Mouse (Mus musculus) limb, embryonic 11.5 days (tissue): Measurements from ENCODE around the gene Etl4. TPM values are rescaled to one million over a fixed set of nuclear protein-coding genes. Genes with fewer than 3 reads are reported as not detected.
"Not testable (repeated sequence)": the region's sequence is repeated elsewhere in the genome, so short reads cannot be mapped to it uniquely, and the experiment has no call there.

Experiments used
- ATAC-seq: fragments of 200-750 bp; cut with Nextera tagmentation; 2 replicates; pipeline ENCODE4 v1.8.0; 2017; ENCODE audit warnings: low read depth; ENCODE audit not compliant: insufficient number of reproducible peaks, low FRiP score, low TSS enrichment
- DNase-seq: peaks from one replicate; pipeline ENCODE4 v3.0.0-alpha.2; 2015; ENCODE audit warnings: low spot score
- H3K27ac ChIP-seq: fragments of 300-500 bp; sonication (generic); replicated peaks from 2 replicates; pipeline ENCODE4 v1.5.1; 2014; ENCODE audit warnings: low read depth, mild to moderate bottlenecking, low read length
- H3K27me3 ChIP-seq: fragments of 300-500 bp; sonication (generic); 2 replicates; pipeline ENCODE4 v1.6.1; 2014; ENCODE audit warnings: mild to moderate bottlenecking, low read length, mixed read lengths; ENCODE audit not compliant: control insufficient read depth, insufficient read depth
- H3K36me3 ChIP-seq: fragments of 300-500 bp; sonication (generic); 2 replicates; pipeline ENCODE4 v1.6.1; 2014; ENCODE audit warnings: mild to moderate bottlenecking, low read length, moderate library complexity, mixed read lengths; ENCODE audit not compliant: control insufficient read depth, insufficient read depth
- H3K4me1 ChIP-seq: fragments of 300-500 bp; sonication (generic); 2 replicates; pipeline ENCODE4 v1.6.1; 2014; ENCODE audit warnings: low read length, mixed read lengths; ENCODE audit not compliant: control insufficient read depth, insufficient read depth
- H3K4me2 ChIP-seq: fragments of 300-500 bp; sonication (generic); 2 replicates; pipeline ENCODE4 v1.6.1; 2014; ENCODE audit warnings: low read depth, mild to moderate bottlenecking, moderate library complexity; ENCODE audit not compliant: severe bottlenecking
- H3K4me3 ChIP-seq: fragments of 300-500 bp; sonication (generic); 2 replicates; pipeline ENCODE4 v1.5.1; 2014; ENCODE audit warnings: low read depth, low read length
- H3K9ac ChIP-seq: fragments of 300-500 bp; sonication (generic); 2 replicates; pipeline ENCODE4 v1.6.1; 2014; ENCODE audit warnings: mild to moderate bottlenecking, low read length
- H3K9me3 ChIP-seq: fragments of 300-500 bp; sonication (generic); 2 replicates; pipeline ENCODE4 v1.6.1; 2016; ENCODE audit warnings: low read length; ENCODE audit not compliant: control insufficient read depth
- WGBS: fragments of 180-500 bp; shearing (Covaris S2); extraction: QIAGEN DNeasy Blood & Tissue Kit; methylation state at CpG from one replicate; pipeline ENCODE4 v1.1.7; 2014; 5-methylcytosine and 5-hydroxymethylcytosine counted together
- polyA plus RNA-seq: library from polyadenylated mRNA; unstranded; fragments of >200 nt; fragmentation: Nextera tagmentation; extraction: Ambion mirVana; gene quantifications from 2 replicates; pipeline ENCODE4 v1.2.1, GENCODE M21; 2014

The Etl4 gene
- polyA plus RNA-seq, 1 experiment from 2014 or later = 13.5 TPM

- no peak for ATAC-seq
- 86% methylated on average over 3 of the region's 3 CpGs for WGBS
Measured at GRCm38 (mm10) chr2:20657856-20658255, 748.3 kb downstream of the Etl4 start.

DNA sequence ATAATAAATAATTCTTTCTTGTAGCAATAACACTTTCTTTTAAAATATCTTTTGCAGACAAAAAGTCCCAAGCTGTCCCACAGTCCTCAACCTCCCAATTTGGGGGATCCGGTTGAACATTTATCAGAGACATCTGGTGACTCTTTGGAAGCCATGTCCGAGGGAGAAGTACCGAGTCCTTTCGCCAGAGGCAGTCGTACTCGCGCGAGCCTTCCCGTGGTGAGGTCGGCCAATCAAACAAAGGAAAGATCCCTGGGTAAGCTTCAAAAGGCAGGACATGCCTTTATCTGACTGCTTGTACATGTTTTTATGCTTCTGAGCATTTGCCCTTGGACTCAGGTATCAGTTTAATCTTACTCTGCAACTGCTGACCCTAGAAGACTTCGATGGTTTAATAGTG is 752.3 kb downstream of the Etl4 start:
- no peak overlapping the region for H3K4me3 ChIP-seq
- no peaks in the 10 kb centered on the region for H3K4me1 ChIP-seq
- no peak overlapping the region for H3K4me2 ChIP-seq
- ATAC-seq (no peak), DNase-seq (no peak)
- no peaks in the 10 kb centered on the region for H3K9me3 ChIP-seq
- no peaks in the 10 kb centered on the region for H3K36me3 ChIP-seq
- no peak overlapping the region for H3K27ac ChIP-seq
- H3K27me3 ChIP-seq = no peaks in the 10 kb centered on the region
- H3K9ac ChIP-seq = no peak overlapping the region
- 95% methylated on average over 11 of the region's 11 CpGs for WGBS

More at GRCm38 (mm10) chr2:20657856-20658255, 748.3 kb downstream of the Etl4 start:
- H3K4me3 ChIP-seq = no peak overlapping the region
- H3K27me3 ChIP-seq = no peaks in the 10 kb centered on the region
- no peak overlapping the region for H3K4me2 ChIP-seq
- DNase-seq = no peak
- H3K27ac ChIP-seq = no peak overlapping the region
- H3K4me1 ChIP-seq = no peaks in the 10 kb centered on the region
- H3K9ac ChIP-seq = no peak overlapping the region
- H3K36me3 ChIP-seq = no peaks in the 10 kb centered on the region
- H3K9me3 ChIP-seq = no peaks in the 10 kb centered on the region

DNA sequence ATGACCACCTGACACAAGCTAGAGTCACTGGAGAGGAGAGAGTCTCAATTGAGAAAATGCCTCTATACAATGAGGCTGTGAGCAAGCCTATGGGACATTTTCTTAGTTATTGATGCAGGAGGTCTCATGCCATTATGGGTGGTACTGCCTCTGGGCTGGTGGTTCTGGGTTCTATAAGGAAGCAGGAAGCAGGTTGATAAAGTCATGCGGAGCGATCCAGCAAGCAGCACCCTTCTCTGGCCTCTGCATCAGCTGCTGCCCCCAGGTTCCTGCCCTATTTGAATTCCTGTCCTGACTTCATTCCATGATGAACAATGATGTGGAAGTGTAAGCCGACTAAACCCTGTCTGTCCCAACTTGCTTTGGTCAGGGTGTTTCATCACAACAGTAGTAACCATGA is 753.1 kb downstream of the Etl4 start:
- Histone ChIP-seq H3K4me2 (no peak overlapping the region), H3K36me3 (no peaks in the 10 kb centered on the region), H3K4me3 (no peak overlapping the region), H3K9ac (no peak overlapping the region), H3K9me3 (no peaks in the 10 kb centered on the region), H3K27me3 (no peaks in the 10 kb centered on the region), H3K27ac (no peak overlapping the region), H3K4me1 (no peaks in the 10 kb centered on the region)
- WGBS = 96% methylated on average over 3 of the region's 3 CpGs
- no peak for ATAC-seq
- no peak for DNase-seq

DNA sequence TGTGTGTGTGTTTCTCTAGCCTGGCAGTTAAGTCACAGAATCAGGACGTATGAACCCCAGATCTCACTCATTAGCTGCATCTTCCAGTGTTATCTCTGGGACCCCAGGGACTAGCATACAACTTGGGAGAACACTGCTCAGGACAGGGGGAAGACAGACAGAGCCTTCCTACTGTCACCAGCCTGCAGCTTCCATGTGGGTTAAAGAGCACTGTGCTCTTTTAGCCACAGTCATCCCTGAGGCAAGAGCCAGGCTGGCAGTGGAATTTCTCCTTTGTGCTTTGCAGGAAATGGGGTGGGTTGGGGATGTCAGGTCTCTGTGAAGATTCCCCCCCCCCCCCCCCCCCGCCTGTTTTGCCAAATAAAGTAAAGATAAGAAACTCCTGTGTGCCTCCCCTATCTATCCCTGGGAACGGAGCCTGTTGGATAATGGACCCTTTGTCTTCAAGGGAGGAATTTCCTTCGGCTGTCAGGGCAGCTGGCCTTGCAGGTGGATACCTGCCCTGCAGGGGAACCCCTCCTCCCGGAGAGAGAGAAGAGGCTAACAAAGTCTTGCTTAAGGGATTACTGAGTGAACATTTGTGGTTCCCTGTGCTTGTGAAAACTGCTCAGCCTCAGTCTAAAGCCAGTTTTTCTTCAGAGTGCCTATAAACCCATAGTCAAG is 755.9 kb downstream of the Etl4 start:
- Histone ChIP-seq H3K27me3 (no peaks in the 10 kb centered on the region), H3K4me2 (no peak overlapping the region), H3K9ac (no peak overlapping the region), H3K4me3 (no peak overlapping the region), H3K4me1 (no peaks in the 10 kb centered on the region), H3K36me3 (no peaks in the 10 kb centered on the region), H3K27ac (no peak overlapping the region), H3K9me3 (no peaks in the 10 kb centered on the region)
- no peak for ATAC-seq
- no peak for DNase-seq
- 31% methylated on average over 4 of the region's 5 CpGs for WGBS

DNA sequence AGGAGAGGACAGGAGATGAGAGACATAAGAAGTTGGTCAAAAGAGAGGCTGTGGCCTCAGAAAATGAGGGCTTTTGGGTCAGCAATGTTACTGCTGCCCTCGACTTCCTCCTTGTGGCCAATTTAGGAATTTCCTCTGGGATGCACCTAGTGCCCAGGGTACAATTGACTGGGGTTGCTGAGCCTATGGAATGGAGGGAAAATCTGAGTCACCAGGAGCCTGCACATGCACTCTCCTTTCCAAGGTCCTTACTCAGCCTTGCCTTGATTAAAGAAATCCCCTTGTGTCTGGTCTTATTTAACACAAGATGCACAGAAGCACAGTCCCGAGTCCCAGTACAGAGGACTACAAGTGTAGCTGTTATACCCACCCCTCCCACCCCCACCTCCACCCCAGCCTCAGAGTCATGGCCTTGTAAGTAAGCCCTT is 756.5 kb downstream of the Etl4 start:
- peak; percentile 73 for DNase-seq
- no peak overlapping the region for H3K4me2 ChIP-seq
- no peaks in the 10 kb centered on the region for H3K9me3 ChIP-seq
- no peak overlapping the region for H3K4me3 ChIP-seq
- ATAC-seq = peak; percentile 67; the same call in 1 of the 2 replicates
- H3K36me3 ChIP-seq = no peaks in the 10 kb centered on the region
- no peak overlapping the region for H3K9ac ChIP-seq
- no peaks in the 10 kb centered on the region for H3K27me3 ChIP-seq
- 41% methylated on average over 2 of the region's 2 CpGs for WGBS
- H3K4me1 ChIP-seq = no peaks in the 10 kb centered on the region
- H3K27ac ChIP-seq = no peak overlapping the region

DNA sequence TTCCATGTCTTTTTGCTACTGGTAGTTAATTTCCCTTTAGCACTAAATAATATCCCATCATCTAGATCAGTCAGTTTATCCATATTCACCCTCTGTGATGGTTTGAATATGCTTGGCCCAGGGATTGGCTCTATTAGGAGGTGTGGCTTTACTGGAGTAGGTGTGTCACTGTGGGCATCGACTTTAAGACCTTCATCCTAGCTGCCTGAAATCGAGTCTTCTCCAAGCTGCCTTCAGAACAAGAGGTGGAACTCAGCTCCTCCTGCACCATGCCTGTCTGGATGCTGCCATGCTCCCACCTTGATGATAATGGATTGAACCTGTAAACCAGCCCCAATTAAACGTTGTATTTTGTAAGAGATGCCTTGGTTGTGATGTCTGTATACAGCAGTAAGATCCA is 758.3 kb downstream of the Etl4 start:
- H3K36me3 ChIP-seq = no peaks in the 10 kb centered on the region
- WGBS = 86% methylated on average over 3 of the region's 3 CpGs
- no peak overlapping the region for H3K4me3 ChIP-seq

GRCm38 (mm10) chr2:20668276-20669030 is 758.9 kb downstream of the Etl4 start:
- ATAC-seq = not testable (repeated sequence)
- 84% methylated on average over 12 of the region's 12 CpGs for WGBS

More for the DNA sequence above, 758.3 kb downstream of the Etl4 start:
- H3K27me3 ChIP-seq = no peaks in the 10 kb centered on the region
- ATAC-seq (no peak), DNase-seq (no peak)
- H3K9me3 ChIP-seq = no peaks in the 10 kb centered on the region
- no peak overlapping the region for H3K9ac ChIP-seq
- no peak overlapping the region for H3K4me2 ChIP-seq
- H3K27ac ChIP-seq = no peak overlapping the region
- H3K4me1 ChIP-seq = no peaks in the 10 kb centered on the region

DNA sequence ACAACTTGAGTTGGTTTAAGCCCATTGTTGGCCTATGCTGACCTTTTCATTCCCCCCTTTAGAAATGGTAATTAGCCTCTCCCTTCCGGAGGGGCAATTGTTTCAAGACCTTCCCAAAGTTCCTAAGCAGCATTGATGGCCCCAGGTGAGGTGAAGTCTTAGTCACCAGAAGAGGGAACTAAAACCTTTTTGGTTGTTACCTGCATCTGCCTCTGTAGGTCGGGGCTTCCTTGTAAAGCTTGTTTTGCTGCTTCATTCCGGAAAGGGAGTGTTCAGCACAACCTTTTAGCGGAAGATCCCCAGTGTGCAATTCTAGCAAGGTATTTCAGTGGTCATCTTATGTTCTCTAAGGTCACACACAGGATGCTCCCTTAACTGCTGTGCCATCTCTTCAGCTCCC is 759.8 kb downstream of the Etl4 start:
- no peaks in the 10 kb centered on the region for H3K9me3 ChIP-seq
- 70% methylated on average over 4 of the region's 4 CpGs for WGBS
- no peak overlapping the region for H3K4me2 ChIP-seq
- H3K4me3 ChIP-seq = no peak overlapping the region
- ATAC-seq (no peak), DNase-seq (no peak)
- H3K36me3 ChIP-seq = no peaks in the 10 kb centered on the region
- H3K9ac ChIP-seq = no peak overlapping the region
- no peaks in the 10 kb centered on the region for H3K27me3 ChIP-seq
- no peaks in the 10 kb centered on the region for H3K4me1 ChIP-seq
- H3K27ac ChIP-seq = no peak overlapping the region

More at GRCm38 (mm10) chr2:20668276-20669030, 758.9 kb downstream of the Etl4 start:
- not testable (repeated sequence) for H3K9ac ChIP-seq, H3K27me3 ChIP-seq, H3K4me3 ChIP-seq, H3K36me3 ChIP-seq, H3K9me3 ChIP-seq, H3K4me2 ChIP-seq, DNase-seq, H3K4me1 ChIP-seq, H3K27ac ChIP-seq
